Mouse (Mus musculus) spleen, adult 2 months (tissue): Measurements from ENCODE around the gene Pitpnm3. TPM values are rescaled to one million over a fixed set of nuclear protein-coding genes. Genes with fewer than 3 reads are reported as not detected.

Experiments used
- DNase-seq, 2 experiments: peaks; one replicate each; pipeline versions ENCODE4 v3.0.0 to v3.0.0-alpha.2; 2012 to 2021; ENCODE audit warnings: low spot score in 2 of 2, low read depth in 1 of 2
- H3K27ac ChIP-seq: fragments of 200-500 bp; 2 replicates; pipeline ENCODE4 v1.5.1; 2012; ENCODE audit warnings: low read length, inconsistent platforms; ENCODE audit not compliant: insufficient read depth
- H3K27me3 ChIP-seq: fragments of 200-500 bp; 2 replicates; pipeline ENCODE4 v1.6.1; 2012; ENCODE audit warnings: mild to moderate bottlenecking, moderate library complexity, low read length, inconsistent platforms; ENCODE audit not compliant: control insufficient read depth, insufficient read depth
- H3K36me3 ChIP-seq: fragments of 200-500 bp; 2 replicates; pipeline ENCODE4 v1.6.1; 2012; ENCODE audit warnings: mild to moderate bottlenecking, low read length, inconsistent platforms; ENCODE audit not compliant: control insufficient read depth, insufficient read depth
- H3K4me1 ChIP-seq: fragments of 200-500 bp; 2 replicates; pipeline ENCODE4 v1.6.1; 2011; ENCODE audit warnings: inconsistent platforms; ENCODE audit not compliant: control insufficient read depth, insufficient read depth, insufficient read length
- H3K4me3 ChIP-seq: fragments of 200-500 bp; 2 replicates; pipeline ENCODE4 v1.5.1; 2011; ENCODE audit warnings: mild to moderate bottlenecking, inconsistent platforms; ENCODE audit not compliant: insufficient read depth, insufficient read length; ENCODE audit errors: extremely low read depth
- CTCF ChIP-seq: fragments of 200-500 bp; IDR thresholded peaks from 2 replicates; pipeline ENCODE4 v1.5.1; 2011; ENCODE audit warnings: mild to moderate bottlenecking, inconsistent platforms; ENCODE audit not compliant: insufficient read depth, insufficient read length, insufficient replicate concordance; ENCODE audit errors: extremely low read depth
- POLR2A ChIP-seq: fragments of 200-500 bp; IDR thresholded peaks from 2 replicates; pipeline ENCODE4 v1.6.1; 2011; ENCODE audit warnings: low read depth, low read length, inconsistent platforms
- WGBS: fragments of 180-500 bp; shearing (Covaris S2); methylation state at CpG from one replicate; pipeline ENCODE4 v1.1.7; 2018; 5-methylcytosine and 5-hydroxymethylcytosine counted together
- polyA plus RNA-seq: library from polyadenylated mRNA; depleted of rRNA; stranded (reverse); fragments of >200 nt; gene quantifications from 2 replicates; pipeline ENCODE4 v1.2.3, GENCODE M21; 2012

Gene Pitpnm3
- polyA plus RNA-seq, 1 experiment: 5.9 TPM

GRCm38 (mm10) chr11:72055176-72055575 lies 80.4 kb downstream of the Pitpnm3 start:
- no peak for DNase-seq
- H3K4me3 ChIP-seq: no peak overlapping the region
- H3K4me1 ChIP-seq: no peaks in the 10 kb centered on the region
- TF ChIP-seq CTCF: no peak
- TF ChIP-seq POLR2A: no peak
- no peaks in the 10 kb centered on the region for H3K36me3 ChIP-seq
- 58% methylated on average over 2 of the region's 2 CpGs for WGBS
- no peak overlapping the region for H3K27ac ChIP-seq
- H3K27me3 ChIP-seq: peaks cover 2% of the 10 kb centered on the region; the same call in 1 of the 2 replicates

- H3K27me3 ChIP-seq: peaks cover 2% of the 10 kb centered on the region; the same call in 1 of the 2 replicates
- 5% methylated on average over 5 of the region's 5 CpGs for WGBS
- no peak for TF ChIP-seq POLR2A
- TF ChIP-seq CTCF: peak; percentile 45; the same call in 1 of the 2 replicates
- no peak overlapping the region for H3K27ac ChIP-seq
- no peak overlapping the region for H3K4me3 ChIP-seq
- no peaks in the 10 kb centered on the region for H3K4me1 ChIP-seq
- peak; percentile 7 to 49 for DNase-seq
- no peaks in the 10 kb centered on the region for H3K36me3 ChIP-seq
These were observed 82.9 kb downstream of the Pitpnm3 start for GRCm38 (mm10) chr11:72052636-72053035.

GRCm38 (mm10) chr11:72052221-72052620 lies 83.4 kb downstream of the Pitpnm3 start:
- Histone ChIP-seq H3K27me3 (peaks cover 2% of the 10 kb centered on the region; the same call in 1 of the 2 replicates), H3K4me3 (no peak overlapping the region), H3K27ac (no peak overlapping the region), H3K4me1 (no peaks in the 10 kb centered on the region), H3K36me3 (no peaks in the 10 kb centered on the region)
- no peak for TF ChIP-seq POLR2A
- TF ChIP-seq CTCF: no peak
- no peak for DNase-seq
- 55% methylated on average over 3 of the region's 3 CpGs for WGBS

GRCm38 (mm10) chr11:72050895-72051858 lies 84.4 kb downstream of the Pitpnm3 start:
- Histone ChIP-seq H3K4me3 (no peak overlapping the region), H3K27ac (no peak overlapping the region), H3K4me1 (no peaks in the 10 kb centered on the region), H3K27me3 (peaks cover 2% of the 10 kb centered on the region; the same call in 1 of the 2 replicates), H3K36me3 (no peaks in the 10 kb centered on the region)
- 9% methylated on average over 45 of the region's 45 CpGs for WGBS
- no peak for DNase-seq
- no peak for TF ChIP-seq CTCF
- TF ChIP-seq POLR2A: no peak

GRCm38 (mm10) chr11:72050168-72050894 lies 85.2 kb downstream of the Pitpnm3 start:
- peaks cover 2% of the 10 kb centered on the region; the same call in 1 of the 2 replicates for H3K27me3 ChIP-seq
- DNase-seq: no peak
- H3K4me1 ChIP-seq: no peaks in the 10 kb centered on the region
- H3K36me3 ChIP-seq: no peaks in the 10 kb centered on the region
- TF ChIP-seq CTCF (no peak), POLR2A (no peak)
- WGBS: 46% methylated on average over 14 of the region's 14 CpGs
- H3K4me3 ChIP-seq: no peak overlapping the region
- H3K27ac ChIP-seq: no peak overlapping the region

GRCm38 (mm10) chr11:72049171-72049759 lies 86.3 kb downstream of the Pitpnm3 start:
- no peak overlapping the region for H3K4me3 ChIP-seq
- WGBS: 83% methylated on average over 8 of the region's 8 CpGs
- H3K27me3 ChIP-seq: peaks cover 2% of the 10 kb centered on the region; the same call in 1 of the 2 replicates
- H3K36me3 ChIP-seq: no peaks in the 10 kb centered on the region
- no peak overlapping the region for H3K27ac ChIP-seq
- no peak for TF ChIP-seq POLR2A
- no peak for TF ChIP-seq CTCF
- no peaks in the 10 kb centered on the region for H3K4me1 ChIP-seq
- no peak for DNase-seq
